Mouse (Mus musculus) heart, embryonic 12.5 days (tissue): ENCODE measurements around the gene Klhdc7a. TPM values are rescaled to one million over a fixed set of nuclear protein-coding genes. Genes with fewer than 3 reads are reported as not detected.
"Not testable (repeated sequence)": the region's sequence is repeated elsewhere in the genome, so short reads cannot be mapped to it uniquely, and the experiment has no call there.

Experiments used
- ATAC-seq: fragments of 200-750 bp; cut with Nextera tagmentation; 2 replicates; pipeline ENCODE4 v1.8.0; 2017; ENCODE audit warnings: moderate TSS enrichment, moderate library complexity; ENCODE audit not compliant: insufficient number of reproducible peaks, low FRiP score
- H3K27ac ChIP-seq: fragments of 300-500 bp; sonication (generic); 2 replicates; pipeline ENCODE4 v1.5.1; 2016; ENCODE audit warnings: mild to moderate bottlenecking, moderate library complexity; ENCODE audit not compliant: poor library complexity, severe bottlenecking
- H3K27me3 ChIP-seq: fragments of 300-500 bp; sonication (generic); replicated peaks from 2 replicates; pipeline ENCODE4 v1.6.1; 2016; ENCODE audit warnings: mild to moderate bottlenecking, moderate library complexity
- H3K36me3 ChIP-seq: fragments of 300-500 bp; sonication (generic); 2 replicates; pipeline ENCODE4 v1.6.1; 2016; ENCODE audit warnings: mild to moderate bottlenecking, moderate library complexity
- H3K4me1 ChIP-seq: fragments of 300-500 bp; sonication (generic); replicated peaks from 2 replicates; pipeline ENCODE4 v1.6.1; 2016; ENCODE audit warnings: mild to moderate bottlenecking
- H3K4me2 ChIP-seq: fragments of 300-500 bp; sonication (generic); 2 replicates; pipeline ENCODE4 v1.6.1; 2016; ENCODE audit warnings: mild to moderate bottlenecking, moderate library complexity
- H3K4me3 ChIP-seq: fragments of 300-500 bp; sonication (generic); 2 replicates; pipeline ENCODE4 v1.5.1; 2016; ENCODE audit warnings: mild to moderate bottlenecking
- H3K9ac ChIP-seq: fragments of 300-500 bp; sonication (generic); 2 replicates; pipeline ENCODE4 v1.6.1; 2016; ENCODE audit warnings: mild to moderate bottlenecking, moderate library complexity
- H3K9me3 ChIP-seq: fragments of 300-500 bp; sonication (generic); replicated peaks from 2 replicates; pipeline ENCODE4 v1.6.1; 2016; ENCODE audit warnings: mild to moderate bottlenecking, moderate library complexity
- WGBS: fragments of 180-500 bp; shearing (Covaris S2); methylation state at CpG from one replicate; pipeline ENCODE4 v1.1.7; 2016; 5-methylcytosine and 5-hydroxymethylcytosine counted together
- polyA plus RNA-seq: library from polyadenylated mRNA; unstranded; fragments of >200 nt; fragmentation: Nextera tagmentation; extraction: Ambion mirVana; gene quantifications from 2 replicates; pipeline ENCODE4 v1.2.1, GENCODE M21; 2016

The Klhdc7a gene
- polyA plus RNA-seq, 1 experiment from 2014 or later: 0.05 TPM

DNA sequence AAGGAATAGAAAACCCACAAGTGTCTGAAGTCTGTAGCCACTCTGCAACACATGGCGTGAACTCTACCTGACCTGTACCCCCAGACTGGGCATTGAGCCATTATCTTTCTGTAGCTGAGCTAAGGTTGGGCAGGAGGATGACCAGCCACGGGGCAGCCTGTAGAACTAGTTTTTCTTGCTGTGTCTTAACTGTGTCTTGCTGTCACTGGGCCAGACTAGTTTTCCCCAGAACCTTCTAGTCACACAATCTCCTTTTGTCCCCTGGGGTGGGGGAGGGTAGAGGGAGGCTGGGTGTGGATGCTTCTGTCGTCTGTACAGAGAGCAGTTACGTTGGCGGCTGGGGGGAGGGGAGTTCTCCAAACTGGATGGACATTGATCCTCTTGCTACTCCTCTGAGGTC lies 10.9 kb upstream of the Klhdc7a start:
- H3K4me1 ChIP-seq: peaks cover 25% of the 10 kb centered on the region
- no peak overlapping the region for H3K9ac ChIP-seq
- no peak overlapping the region for H3K27ac ChIP-seq
- WGBS: 30% methylated on average over 5 of the region's 5 CpGs
- no peaks in the 10 kb centered on the region for H3K9me3 ChIP-seq
- peaks cover 7% of the 10 kb centered on the region; the same call in 1 of the 2 replicates for H3K27me3 ChIP-seq
- no peak overlapping the region for H3K4me3 ChIP-seq
- no peak for ATAC-seq
- no peak overlapping the region for H3K4me2 ChIP-seq
- H3K36me3 ChIP-seq: no peaks in the 10 kb centered on the region

DNA sequence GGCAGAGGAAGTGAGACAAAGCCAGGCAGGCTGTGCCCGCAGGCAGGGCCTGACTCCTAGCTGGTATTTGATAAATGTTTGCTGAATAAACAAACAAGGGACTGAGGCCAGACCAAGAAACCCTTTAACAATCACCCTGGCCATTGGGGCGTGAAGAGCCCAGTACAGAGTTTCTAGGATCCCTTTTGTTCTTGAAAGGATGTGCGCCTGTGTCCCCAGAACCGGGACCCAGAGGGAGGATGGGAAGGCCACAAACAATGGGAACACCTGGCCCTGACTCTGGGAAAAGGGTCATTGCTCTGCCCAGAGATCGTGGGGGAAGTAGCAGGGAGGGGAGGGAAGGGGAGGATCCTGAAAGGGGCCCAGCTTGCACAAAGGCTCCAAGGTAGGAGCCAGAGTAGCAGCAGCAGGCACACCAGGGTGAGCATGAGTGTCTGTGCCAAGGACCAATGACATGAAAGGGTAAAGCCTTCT lies 9.5 kb upstream of the Klhdc7a start:
- WGBS: 32% methylated on average over 5 of the region's 5 CpGs
- no peak overlapping the region for H3K27ac ChIP-seq
- no peak for ATAC-seq

GRCm38 (mm10) chr4:139974506-139974905 lies 6.7 kb upstream of the Klhdc7a start:
- peaks cover 19% of the 10 kb centered on the region for H3K4me1 ChIP-seq
- H3K4me2 ChIP-seq: no peak overlapping the region
- H3K4me3 ChIP-seq: no peak overlapping the region
- H3K27ac ChIP-seq: no peak overlapping the region
- H3K27me3 ChIP-seq: peaks cover 7% of the 10 kb centered on the region; the same call in 1 of the 2 replicates
- WGBS: 39% methylated on average over 7 of the region's 7 CpGs
- no peaks in the 10 kb centered on the region for H3K36me3 ChIP-seq
- H3K9ac ChIP-seq: no peak overlapping the region
- ATAC-seq: no peak
- no peaks in the 10 kb centered on the region for H3K9me3 ChIP-seq

More for the DNA sequence above, 9.5 kb upstream of the Klhdc7a start:
- H3K36me3 ChIP-seq: no peaks in the 10 kb centered on the region
- H3K4me3 ChIP-seq: no peak overlapping the region
- H3K9ac ChIP-seq: no peak overlapping the region
- H3K4me2 ChIP-seq: no peak overlapping the region
- H3K4me1 ChIP-seq: peaks cover 22% of the 10 kb centered on the region
- H3K9me3 ChIP-seq: no peaks in the 10 kb centered on the region
- H3K27me3 ChIP-seq: peaks cover 7% of the 10 kb centered on the region; the same call in 1 of the 2 replicates

DNA sequence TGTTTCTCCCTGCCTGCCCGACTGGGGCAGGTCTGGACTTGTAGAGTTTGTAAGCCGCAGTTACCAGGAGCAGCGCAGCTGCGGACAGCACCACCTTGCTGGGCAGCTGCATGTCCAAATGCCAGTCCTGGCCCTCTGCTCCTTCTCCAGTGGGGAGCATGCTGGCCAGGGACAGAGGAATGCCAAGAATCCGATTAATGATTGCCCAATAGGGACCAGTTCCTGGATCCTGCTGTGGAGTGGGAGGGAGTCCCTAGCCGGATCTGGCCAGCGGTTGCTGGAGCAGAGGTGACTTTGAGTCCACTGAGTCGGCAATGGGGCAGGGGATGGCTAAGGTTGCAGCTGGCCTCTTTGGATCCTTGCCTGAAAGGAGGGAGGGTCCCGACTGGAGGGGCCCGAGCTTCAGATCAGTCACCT lies 343 bp downstream of the Klhdc7a start:
- Histone ChIP-seq H3K36me3 (no peaks in the 10 kb centered on the region), H3K4me1 (peaks cover 14% of the 10 kb centered on the region), H3K27ac (no peak overlapping the region), H3K4me2 (0 out of 2 replicates have a peak overlapping the region, but pooled peaks have one; percentile 13), H3K4me3 (no peak overlapping the region), H3K9me3 (no peaks in the 10 kb centered on the region), H3K9ac (peak overlapping the region; percentile 24; the same call in 1 of the 2 replicates), H3K27me3 (peaks cover 28% of the 10 kb centered on the region)
- ATAC-seq: peak; percentile 39; the same call in 1 of the 2 replicates
- 15% methylated on average over 10 of the region's 10 CpGs for WGBS

GRCm38 (mm10) chr4:139966981-139967380 lies 845 bp downstream of the Klhdc7a start:
- Histone ChIP-seq H3K27ac (no peak overlapping the region), H3K4me3 (no peak overlapping the region), H3K9ac (no peak overlapping the region), H3K9me3 (no peaks in the 10 kb centered on the region), H3K4me1 (peaks cover 14% of the 10 kb centered on the region), H3K4me2 (no peak overlapping the region), H3K27me3 (peaks cover 28% of the 10 kb centered on the region), H3K36me3 (no peaks in the 10 kb centered on the region)
- WGBS: 35% methylated on average over 3 of the region's 3 CpGs
- ATAC-seq: no peak

GRCm38 (mm10) chr4:139965596-139966185 lies 2.1 kb downstream of the Klhdc7a start:
- no peak overlapping the region for H3K4me2 ChIP-seq
- peaks cover 14% of the 10 kb centered on the region for H3K4me1 ChIP-seq
- 0 out of 2 replicates have a peak, but pooled peaks cover 6% of the 10 kb centered on the region for H3K9me3 ChIP-seq
- 81% methylated on average over 28 of the region's 28 CpGs for WGBS
- no peak overlapping the region for H3K9ac ChIP-seq
- H3K27ac ChIP-seq: no peak overlapping the region
- H3K36me3 ChIP-seq: no peaks in the 10 kb centered on the region
- no peak for ATAC-seq
- peaks cover 28% of the 10 kb centered on the region for H3K27me3 ChIP-seq
- no peak overlapping the region for H3K4me3 ChIP-seq

GRCm38 (mm10) chr4:139964406-139964805 lies 3.4 kb downstream of the Klhdc7a start:
- no peak for ATAC-seq
- H3K4me1 ChIP-seq: peaks cover 14% of the 10 kb centered on the region
- 58% methylated on average over 5 of the region's 5 CpGs for WGBS

GRCm38 (mm10) chr4:139963911-139964310 lies 3.9 kb downstream of the Klhdc7a start:
- no peak overlapping the region for H3K4me3 ChIP-seq
- H3K9me3 ChIP-seq: 0 out of 2 replicates have a peak, but pooled peaks cover 6% of the 10 kb centered on the region
- WGBS: 74% methylated on average over 5 of the region's 5 CpGs
- peaks cover 28% of the 10 kb centered on the region for H3K27me3 ChIP-seq
- H3K4me2 ChIP-seq: no peak overlapping the region
- peaks cover 14% of the 10 kb centered on the region for H3K4me1 ChIP-seq
- no peak for ATAC-seq
- no peak overlapping the region for H3K9ac ChIP-seq
- H3K36me3 ChIP-seq: no peaks in the 10 kb centered on the region
- no peak overlapping the region for H3K27ac ChIP-seq

More at GRCm38 (mm10) chr4:139964406-139964805, 3.4 kb downstream of the Klhdc7a start:
- Histone ChIP-seq H3K4me2 (no peak overlapping the region), H3K27ac (no peak overlapping the region), H3K27me3 (peaks cover 28% of the 10 kb centered on the region), H3K36me3 (no peaks in the 10 kb centered on the region), H3K9me3 (0 out of 2 replicates have a peak, but pooled peaks cover 6% of the 10 kb centered on the region), H3K9ac (no peak overlapping the region), H3K4me3 (no peak overlapping the region)

DNA sequence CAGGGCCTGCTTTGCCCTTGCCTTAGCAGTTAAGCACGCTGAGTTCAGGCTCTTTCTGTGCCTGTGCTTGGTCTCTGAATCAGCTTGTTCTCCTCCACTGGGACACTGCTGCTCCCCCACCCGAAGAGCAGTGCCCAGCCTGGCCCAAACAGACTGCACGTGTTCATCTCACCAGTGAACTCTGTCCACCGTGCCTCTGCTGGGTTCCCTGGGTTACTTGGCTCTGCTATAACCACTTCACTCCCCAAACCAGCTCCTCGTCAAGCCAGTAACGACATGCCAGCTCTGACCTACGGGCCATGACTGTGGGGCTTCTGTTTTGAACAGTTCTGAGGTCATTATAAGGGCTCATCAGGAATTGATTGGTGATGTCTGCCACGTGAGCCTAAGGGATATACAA lies 4.8 kb downstream of the Klhdc7a start:
- no peak overlapping the region for H3K9ac ChIP-seq
- H3K27ac ChIP-seq: no peak overlapping the region
- no peak overlapping the region for H3K4me2 ChIP-seq
- 70% methylated on average over 8 of the region's 8 CpGs for WGBS
- H3K36me3 ChIP-seq: no peaks in the 10 kb centered on the region
- no peak overlapping the region for H3K4me3 ChIP-seq
- H3K27me3 ChIP-seq: peaks cover 25% of the 10 kb centered on the region
- H3K4me1 ChIP-seq: peaks cover 11% of the 10 kb centered on the region
- ATAC-seq: no peak
- H3K9me3 ChIP-seq: 0 out of 2 replicates have a peak, but pooled peaks cover 6% of the 10 kb centered on the region

GRCm38 (mm10) chr4:139961816-139962215 lies 6.0 kb downstream of the Klhdc7a start:
- Histone ChIP-seq H3K27me3 (peaks cover 16% of the 10 kb centered on the region), H3K4me3 (no peak overlapping the region), H3K9ac (no peak overlapping the region), H3K4me2 (no peak overlapping the region), H3K27ac (no peak overlapping the region), H3K36me3 (no peaks in the 10 kb centered on the region), H3K4me1 (no peaks in the 10 kb centered on the region), H3K9me3 (0 out of 2 replicates have a peak, but pooled peaks cover 6% of the 10 kb centered on the region)
- ATAC-seq: no peak
- WGBS: 80% methylated on average over 8 of the region's 8 CpGs

- not testable (repeated sequence) for ATAC-seq, H3K4me3 ChIP-seq
- 85% methylated on average over 11 of the region's 11 CpGs for WGBS
Observed at GRCm38 (mm10) chr4:139961329-139961728, 6.5 kb downstream of the Klhdc7a start.

More at GRCm38 (mm10) chr4:139961329-139961728, 6.5 kb downstream of the Klhdc7a start:
- H3K4me2 ChIP-seq, H3K27ac ChIP-seq, H3K9me3 ChIP-seq, H3K36me3 ChIP-seq, H3K9ac ChIP-seq, H3K4me1 ChIP-seq: not testable (repeated sequence)
- peaks cover 11% of the 10 kb centered on the region for H3K27me3 ChIP-seq
